Mouse (Mus musculus): Measurements from ENCODE around the gene Abcb1a. TPM values are rescaled to one million over a fixed set of nuclear protein-coding genes. Genes with fewer than 3 reads are reported as not detected.

Abcb1a gene
- 1 to 10 TPM; 2.0 to 2.6 TPM for total RNA-seq (2021)
- long read RNA-seq, experiment 1, partial matches to known transcripts: 0 of 1 reads
- long read RNA-seq, experiment 1, other reads (novel, unspliced or antisense): 1 of 1 reads
- long read RNA-seq, experiment 2, partial matches to known transcripts: 0 of 1 reads
- long read RNA-seq, experiment 2, other reads (novel, unspliced or antisense): 1 of 1 reads

GRCm38 (mm10) chr5:8659911-8660737 lies at the start of gene Abcb1a:
Abcb1a (plus strand) TSS chr5:8660077.
- peak; percentile 11 for DNase-seq

- peak; percentile 27 for DNase-seq
Observed at GRCm38 (mm10) chr5:8622071-8622595, 37.7 kb upstream of the Abcb1a start.

DNA sequence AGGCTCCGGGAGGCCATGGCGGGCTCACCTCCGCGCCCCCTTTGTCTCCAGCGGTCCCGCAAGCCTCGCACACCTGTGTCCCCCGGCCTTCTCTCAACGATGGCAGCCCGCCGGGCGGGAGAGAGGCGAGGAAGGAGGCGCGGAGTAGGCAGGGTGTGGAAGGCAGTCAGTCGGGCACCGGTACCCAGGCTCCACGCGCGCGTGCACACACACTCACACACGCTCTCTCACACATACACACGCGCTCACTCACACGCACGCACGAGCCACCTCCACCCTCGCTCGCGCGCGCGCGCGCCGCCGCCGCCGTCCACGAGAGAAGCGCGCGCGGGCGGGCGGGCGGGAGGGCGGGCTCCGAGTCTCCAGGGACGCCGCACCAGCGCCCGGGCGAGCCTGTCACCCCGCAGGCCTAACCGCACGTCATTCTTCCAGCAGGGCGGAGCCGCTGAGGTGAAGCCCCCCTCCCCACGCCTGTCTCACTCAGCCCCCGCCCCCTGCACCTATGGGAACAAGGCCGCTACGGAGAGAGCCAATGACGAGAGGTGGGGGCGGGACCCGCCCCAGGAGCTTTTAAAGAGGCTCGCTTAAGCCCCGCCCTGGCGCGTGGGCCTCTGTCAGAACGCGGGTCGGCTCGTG lies 37.2 kb upstream of the Abcb1a start, which contains the start of gene Rundc3b:
Gene Rundc3b (minus strand): TSS at position 357 of the 636 bp plus-strand sequence.
- peak; percentile 70 for DNase-seq

GRCm38 (mm10) chr5:8632901-8633300 lies 27.0 kb upstream of the Abcb1a start:
- no peak for DNase-seq

DNA sequence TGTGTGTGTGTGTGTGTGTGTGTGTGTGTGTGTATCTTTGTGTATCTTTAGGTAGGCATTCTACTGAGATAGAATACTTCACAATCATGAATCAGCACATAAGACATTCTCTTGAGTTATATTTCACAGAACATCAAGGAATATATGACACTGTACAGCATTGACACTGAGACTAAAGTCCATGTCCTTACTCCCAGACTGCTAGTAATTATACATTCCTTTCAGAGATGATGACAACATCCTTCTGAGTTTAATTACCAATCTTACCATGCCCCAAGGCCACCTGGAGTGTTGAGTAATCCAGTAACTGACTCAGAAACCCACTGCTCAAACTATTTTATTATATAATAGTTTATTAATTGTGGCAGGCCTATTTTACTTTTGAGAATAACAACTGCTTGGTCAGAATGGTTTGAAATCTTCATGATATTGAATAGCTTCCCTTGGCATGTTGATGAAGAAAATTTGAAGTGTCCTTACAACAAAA lies 25.3 kb upstream of the Abcb1a start:
- DNase-seq: no peak

DNA sequence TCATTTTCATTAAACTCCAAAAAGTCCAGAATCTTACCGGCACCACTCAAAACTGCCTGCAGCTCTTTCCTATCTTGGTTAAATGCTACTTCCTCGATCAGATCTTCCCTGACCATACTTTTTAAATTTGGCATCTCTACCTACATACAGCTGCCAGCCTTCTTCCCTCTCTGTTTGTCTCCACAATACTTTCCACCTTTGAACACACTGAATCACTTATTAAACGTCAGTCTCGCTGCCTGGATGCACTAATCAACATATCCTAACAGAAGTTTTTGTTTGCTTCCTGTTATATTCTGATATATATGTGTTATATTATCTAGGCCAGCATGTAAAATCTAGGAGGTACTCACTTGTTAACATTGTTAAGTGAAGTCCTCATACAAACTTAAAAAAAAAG lies 11.6 kb upstream of the Abcb1a start:
- DNase-seq: no peak

- DNase-seq: no peak
Observed at GRCm38 (mm10) chr5:8648774-8649173, 11.1 kb upstream of the Abcb1a start.

DNA sequence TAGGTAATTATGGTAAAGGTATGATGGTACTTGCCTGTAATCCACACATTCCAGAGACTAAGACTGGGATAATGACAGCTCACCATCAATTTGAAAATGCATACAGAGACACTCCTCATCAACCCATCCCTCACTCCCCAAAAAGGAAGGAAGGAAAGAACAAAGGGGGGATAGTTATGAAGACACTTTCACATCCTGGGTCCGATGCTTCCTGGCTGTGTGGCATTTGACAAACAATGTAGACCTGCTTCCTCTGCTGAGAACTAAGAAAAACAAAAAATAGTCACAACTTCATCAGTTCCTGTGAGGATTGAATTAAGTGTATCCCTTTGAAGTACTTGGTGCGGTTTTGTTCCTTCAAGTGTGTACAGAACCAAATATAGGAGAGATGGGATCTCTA lies 7.8 kb upstream of the Abcb1a start:
- no peak for DNase-seq

- no peak for DNase-seq
Observed at GRCm38 (mm10) chr5:8660738-8661151, 868 bp downstream of the Abcb1a start.

GRCm38 (mm10) chr5:8664678-8665077 lies 4.8 kb downstream of the Abcb1a start:
- DNase-seq: no peak

DNA sequence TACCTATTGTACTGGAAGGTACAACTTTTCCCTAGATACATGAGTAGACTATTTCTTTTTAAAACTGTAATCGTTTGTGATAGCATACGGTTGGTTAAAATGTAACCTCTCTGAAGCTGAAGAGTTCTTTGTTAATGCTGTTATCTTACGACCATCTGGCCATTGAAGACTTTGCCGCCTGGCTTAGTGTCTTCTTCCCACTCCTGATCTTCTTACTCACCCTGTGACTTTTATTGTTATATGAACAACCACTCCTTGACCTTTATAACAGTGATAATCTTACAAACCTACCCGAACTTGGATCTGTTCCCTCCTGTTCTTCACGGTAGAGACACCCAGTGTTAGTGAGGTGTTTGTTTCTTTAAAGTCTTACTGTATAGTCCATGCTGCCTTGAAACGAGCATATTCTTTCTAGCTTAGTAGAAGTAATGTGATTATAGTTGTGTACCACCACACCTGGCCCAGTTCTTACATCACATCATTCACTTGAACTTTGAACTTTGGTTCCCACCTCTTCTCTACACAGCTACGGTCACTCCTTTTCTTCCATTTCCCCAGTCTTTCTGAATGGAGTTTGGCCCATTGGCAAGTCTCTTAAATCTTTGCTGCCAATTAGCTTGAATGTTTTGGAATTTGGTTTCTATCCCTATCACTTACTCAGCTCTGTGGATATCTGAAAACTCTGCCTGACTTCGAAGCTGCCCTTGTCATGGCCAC lies 8.0 kb downstream of the Abcb1a start:
- no peak for DNase-seq

- no peak for DNase-seq
Observed at GRCm38 (mm10) chr5:8669606-8670005, 9.7 kb downstream of the Abcb1a start.

DNA sequence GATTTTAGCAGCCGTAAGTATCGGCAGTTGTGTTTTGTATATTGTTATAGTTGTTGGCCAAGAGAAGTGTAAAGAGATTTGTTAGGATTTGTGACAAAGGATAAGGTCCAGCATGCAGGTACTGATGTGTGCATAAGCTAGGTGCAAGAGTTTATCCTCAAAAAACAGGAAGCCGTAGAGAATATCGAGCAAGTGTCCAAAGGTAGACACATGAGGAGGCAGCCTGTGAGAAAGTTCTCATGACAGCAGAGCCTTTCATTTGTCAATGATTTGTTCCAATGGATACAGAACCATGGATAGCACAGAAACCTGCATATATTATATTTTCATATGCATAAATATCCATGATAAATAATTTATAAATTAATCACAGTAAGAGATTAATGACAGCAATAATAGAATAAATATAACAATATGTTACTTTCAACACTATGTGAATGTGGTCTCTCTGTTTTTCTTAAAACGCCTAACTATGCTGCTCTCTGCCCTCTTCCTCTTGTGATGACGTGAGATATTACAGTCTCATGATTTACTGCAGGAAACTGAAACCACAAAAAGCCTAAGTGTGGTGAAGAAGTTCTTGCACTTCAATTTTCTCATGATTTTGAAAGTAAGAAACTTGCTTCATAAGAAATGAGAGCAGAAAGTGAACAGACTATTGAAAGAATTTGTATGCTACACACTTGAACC lies 15.5 kb downstream of the Abcb1a start:
- DNase-seq: no peak

DNA sequence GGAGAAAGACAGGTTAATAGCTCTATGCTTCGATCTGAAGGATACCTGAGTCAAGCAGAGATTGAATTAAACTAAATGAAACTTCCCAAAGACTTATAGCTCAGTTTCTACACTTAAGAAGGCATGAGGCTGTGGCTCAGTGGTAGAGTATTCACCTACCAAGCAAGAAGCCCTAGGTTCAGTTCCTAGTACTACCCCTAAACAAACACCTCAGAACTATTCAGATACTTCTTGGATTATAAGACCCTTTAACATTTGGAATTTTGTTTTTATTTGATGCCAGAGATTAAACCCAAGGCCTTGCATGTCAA lies 16.0 kb downstream of the Abcb1a start:
- no peak for DNase-seq

- DNase-seq: no peak
Observed at GRCm38 (mm10) chr5:8681166-8681565, 21.3 kb downstream of the Abcb1a start.

DNA sequence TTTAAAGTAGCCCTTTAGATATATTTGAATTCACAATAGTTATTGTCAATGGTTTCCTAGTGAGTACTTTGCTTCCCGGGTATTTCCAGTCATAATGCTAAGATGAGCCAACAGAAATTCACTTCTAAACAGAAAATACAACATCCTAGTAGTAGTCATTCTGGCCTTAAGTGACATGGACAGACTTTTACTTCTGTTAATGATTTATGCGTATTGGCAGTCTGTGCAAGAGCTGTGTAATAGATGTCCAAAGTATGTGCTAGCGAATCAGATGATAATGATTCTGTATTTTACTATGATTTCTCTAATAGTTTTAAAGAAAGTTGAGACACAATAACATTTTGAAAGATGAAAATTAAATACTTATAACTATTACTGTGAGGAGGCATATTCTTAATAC lies 23.8 kb downstream of the Abcb1a start:
- no peak for DNase-seq

GRCm38 (mm10) chr5:8686071-8686470 lies 26.2 kb downstream of the Abcb1a start:
- no peak for DNase-seq

DNA sequence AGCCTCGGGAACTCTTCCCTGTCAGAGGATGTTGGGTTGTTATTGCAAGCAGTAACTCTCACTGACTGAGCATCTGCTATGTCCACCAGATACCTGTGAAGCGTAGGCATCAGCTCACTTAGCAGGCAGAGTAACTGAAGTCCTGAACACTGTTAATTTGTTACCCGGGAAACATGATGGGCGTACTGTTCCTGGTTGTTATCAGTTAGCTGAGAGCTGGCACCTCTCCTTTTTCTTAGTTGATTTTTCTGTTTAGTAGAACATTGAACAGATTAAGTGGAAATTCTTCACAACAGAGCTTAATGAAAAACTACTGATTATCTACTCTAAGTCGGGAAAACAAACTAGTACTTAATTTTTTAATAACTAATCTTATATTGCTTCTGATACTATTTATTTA lies 27.7 kb downstream of the Abcb1a start:
- DNase-seq: no peak

- DNase-seq: no peak
Observed at GRCm38 (mm10) chr5:8716061-8716460, 56.2 kb downstream of the Abcb1a start.

- no peak for DNase-seq
Observed at GRCm38 (mm10) chr5:8719556-8719955, 59.7 kb downstream of the Abcb1a start.

DNA sequence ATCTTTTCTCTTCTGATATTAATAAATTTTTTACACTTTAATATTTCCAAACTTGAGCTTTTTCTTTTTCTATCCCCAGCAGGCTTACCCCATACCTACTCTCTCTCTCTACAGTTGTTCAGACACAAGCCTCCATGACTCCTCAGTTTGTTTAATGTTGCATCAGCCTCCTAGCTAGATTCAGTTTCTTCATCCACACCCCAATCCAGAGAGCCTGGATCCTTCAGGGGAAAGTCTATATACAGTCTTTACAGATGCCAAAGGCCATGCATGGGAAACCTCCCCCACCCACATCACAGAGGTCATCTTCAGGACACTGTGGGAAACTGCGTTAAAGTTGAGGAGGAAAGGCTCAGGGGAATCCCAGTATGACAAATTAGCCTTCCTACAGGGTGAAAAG lies 62.3 kb downstream of the Abcb1a start:
- no peak for DNase-seq

GRCm38 (mm10) chr5:8722867-8723266 lies 63.0 kb downstream of the Abcb1a start:
- no peak for DNase-seq

All from gastrocnemius, postnatal 10 days (tissue).